Mouse (Mus musculus) limb, embryonic 14.5 days (tissue): ENCODE data around the gene Prrc2c. TPM values are rescaled to one million over a fixed set of nuclear protein-coding genes. Genes with fewer than 3 reads are reported as not detected.

ENCODE experiments used
- ATAC-seq: fragments of 200-750 bp; cut with Nextera tagmentation; 2 replicates; pipeline ENCODE4 v1.8.0; 2017; ENCODE audit warnings: low read depth, moderate number of reproducible peaks, moderate TSS enrichment; ENCODE audit not compliant: low FRiP score
- DNase-seq: peaks from one replicate; pipeline ENCODE4 v3.0.0-alpha.2; 2015; ENCODE audit warnings: low spot score
- H3K27ac ChIP-seq: fragments of 300-500 bp; sonication (generic); replicated peaks from 2 replicates; pipeline ENCODE4 v1.5.1; 2014; ENCODE audit warnings: low read depth, mild to moderate bottlenecking, low read length, moderate library complexity, mixed read lengths
- H3K27me3 ChIP-seq: fragments of 300-500 bp; sonication (generic); 2 replicates; pipeline ENCODE4 v1.6.1; 2014; ENCODE audit warnings: low read length, mixed read lengths; ENCODE audit not compliant: control insufficient read depth, insufficient read depth
- H3K36me3 ChIP-seq: fragments of 300-500 bp; sonication (generic); 2 replicates; pipeline ENCODE4 v1.6.1; 2014; ENCODE audit warnings: mild to moderate bottlenecking, low read length, moderate library complexity, mixed read lengths; ENCODE audit not compliant: control insufficient read depth, insufficient read depth
- H3K4me1 ChIP-seq: fragments of 300-500 bp; sonication (generic); 2 replicates; pipeline ENCODE4 v1.6.1; 2014; ENCODE audit warnings: antibody characterized with exemption, low read length, mixed read lengths; ENCODE audit not compliant: control insufficient read depth, insufficient read depth
- H3K4me2 ChIP-seq: fragments of 300-500 bp; sonication (generic); replicated peaks from 2 replicates; pipeline ENCODE4 v1.6.1; 2014; ENCODE audit warnings: low read depth, mild to moderate bottlenecking, low read length, moderate library complexity; ENCODE audit not compliant: severe bottlenecking
- H3K4me3 ChIP-seq: fragments of 300-500 bp; sonication (generic); replicated peaks from 2 replicates; pipeline ENCODE4 v1.5.1; 2014; ENCODE audit warnings: low read length
- H3K9ac ChIP-seq: fragments of 300-500 bp; sonication (generic); 2 replicates; pipeline ENCODE4 v1.6.1; 2014; ENCODE audit warnings: mild to moderate bottlenecking, low read depth, low read length, moderate library complexity; ENCODE audit not compliant: severe bottlenecking
- H3K9me3 ChIP-seq: fragments of 300-500 bp; sonication (generic); 2 replicates; pipeline ENCODE4 v1.6.1; 2016; ENCODE audit warnings: low read length; ENCODE audit not compliant: control insufficient read depth
- POLR2A ChIP-seq: fragments of 200-500 bp; IDR thresholded peaks from 2 replicates; pipeline ENCODE4 v1.8.0; 2012; ENCODE audit warnings: inconsistent platforms, mild to moderate bottlenecking, moderate library complexity, borderline replicate concordance; ENCODE audit not compliant: insufficient read depth, insufficient read length; ENCODE audit errors: extremely low read depth
- WGBS: fragments of 180-500 bp; shearing (Covaris S2); extraction: QIAGEN DNeasy Blood & Tissue Kit; methylation state at CpG from one replicate; pipeline ENCODE4 v1.1.7; 2014; 5-methylcytosine and 5-hydroxymethylcytosine counted together
- polyA plus RNA-seq, 2 experiments: library from polyadenylated mRNA; depleted of rRNA in 1 of 2; stranded (reverse) in 1 of 2; unstranded in 1 of 2; fragments of >200 nt; fragmentation: Nextera tagmentation in 1 of 2; extraction: Ambion mirVana in 1 of 2; gene quantifications; 2 replicates each; pipeline versions ENCODE4 v1.2.1 to v1.2.3; 2012 to 2014

Gene Prrc2c
- polyA plus RNA-seq, 2 experiments, result 69.1 to 165 TPM

DNA sequence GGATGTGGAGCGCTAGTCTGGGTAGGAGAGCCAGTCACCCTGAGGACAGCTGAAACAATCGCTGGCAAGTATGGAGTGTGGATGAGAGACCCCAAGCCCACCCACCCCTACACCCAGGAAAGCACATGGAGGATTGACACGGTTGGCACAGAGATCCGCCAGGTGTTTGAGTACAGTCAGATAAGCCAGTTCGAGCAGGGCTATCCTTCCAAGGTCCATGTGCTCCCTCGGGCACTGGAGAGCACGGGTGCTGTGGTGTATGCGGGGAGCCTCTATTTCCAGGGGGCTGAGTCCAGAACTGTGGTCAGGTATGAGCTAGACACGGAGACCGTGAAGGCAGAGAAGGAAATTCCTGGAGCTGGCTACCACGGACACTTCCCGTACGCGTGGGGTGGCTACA, 91.9 kb downstream of the Prrc2c start:
- no peak for TF ChIP-seq POLR2A
- Histone ChIP-seq H3K27ac (no peak overlapping the region), H3K4me2 (no peak overlapping the region), H3K36me3 (no peaks in the 10 kb centered on the region), H3K4me1 (no peaks in the 10 kb centered on the region), H3K27me3 (no peaks in the 10 kb centered on the region), H3K9ac (no peak overlapping the region), H3K4me3 (no peak overlapping the region), H3K9me3 (no peaks in the 10 kb centered on the region)
- no peak for DNase-seq
- no peak for ATAC-seq
- 94% methylated on average over 14 of the region's 14 CpGs for WGBS

- no peak for ATAC-seq
- H3K4me1 ChIP-seq, result no peaks in the 10 kb centered on the region
- no peak overlapping the region for H3K4me2 ChIP-seq
- H3K27me3 ChIP-seq, result no peaks in the 10 kb centered on the region
- no peak overlapping the region for H3K4me3 ChIP-seq
- DNase-seq, result no peak
- H3K36me3 ChIP-seq, result no peaks in the 10 kb centered on the region
- no peaks in the 10 kb centered on the region for H3K9me3 ChIP-seq
- WGBS, result 83% methylated on average over 10 of the region's 10 CpGs
- H3K9ac ChIP-seq, result no peak overlapping the region
- no peak overlapping the region for H3K27ac ChIP-seq
- no peak for TF ChIP-seq POLR2A
These were observed 94.2 kb downstream of the Prrc2c start for GRCm38 (mm10) chr1:162646083-162646686.

DNA sequence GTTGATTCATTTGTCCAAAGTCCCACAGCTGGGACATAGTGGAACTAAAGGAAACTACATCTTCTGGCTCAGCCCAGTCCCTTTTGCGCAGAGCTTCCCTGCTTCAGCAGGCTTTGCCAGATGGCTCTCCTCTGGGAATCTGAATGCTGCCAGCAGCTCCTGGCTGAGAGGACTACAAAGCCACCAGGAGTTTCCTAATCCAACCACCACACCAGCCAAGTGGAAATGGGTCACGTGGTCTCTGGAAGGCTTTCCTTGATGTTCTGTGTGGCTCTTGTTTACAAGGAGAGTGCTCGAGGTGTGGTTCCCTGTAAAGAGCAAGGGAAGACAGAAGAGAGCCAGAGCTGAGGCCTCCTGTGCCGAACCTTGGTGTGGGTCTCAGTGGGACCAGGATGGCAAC, 96.6 kb downstream of the Prrc2c start:
- 23% methylated on average over 4 of the region's 4 CpGs for WGBS
- Histone ChIP-seq H3K27ac (no peak overlapping the region), H3K36me3 (no peaks in the 10 kb centered on the region), H3K4me3 (no peak overlapping the region), H3K4me2 (no peak overlapping the region), H3K4me1 (no peaks in the 10 kb centered on the region), H3K9ac (no peak overlapping the region), H3K9me3 (no peaks in the 10 kb centered on the region), H3K27me3 (no peaks in the 10 kb centered on the region)
- TF ChIP-seq POLR2A, result no peak
- ATAC-seq (no peak), DNase-seq (peak; percentile 16)

DNA sequence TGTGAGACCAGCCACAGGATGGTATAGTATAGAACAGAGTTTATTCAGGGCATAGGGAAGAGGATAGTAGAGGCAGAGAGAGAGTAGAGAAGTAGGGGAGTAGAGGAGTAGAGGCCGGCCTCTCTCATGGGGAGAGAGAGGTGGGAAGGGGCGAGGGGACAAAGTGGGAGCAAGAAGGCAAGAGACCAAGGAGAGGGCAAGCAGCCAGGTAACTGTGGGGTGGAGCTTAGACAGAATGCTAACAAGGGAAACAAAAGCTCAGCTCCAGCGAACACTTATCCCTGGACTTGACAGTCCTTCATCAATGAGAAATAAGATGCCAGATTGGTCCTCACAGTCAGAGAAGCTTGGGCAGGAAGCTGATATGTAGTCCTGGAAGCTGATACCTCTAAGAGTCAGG, 97.8 kb downstream of the Prrc2c start:
- Histone ChIP-seq H3K4me1 (no peaks in the 10 kb centered on the region), H3K4me2 (no peak overlapping the region), H3K36me3 (no peaks in the 10 kb centered on the region), H3K27ac (no peak overlapping the region), H3K9ac (no peak overlapping the region), H3K4me3 (no peak overlapping the region), H3K27me3 (no peaks in the 10 kb centered on the region), H3K9me3 (no peaks in the 10 kb centered on the region)
- ATAC-seq (no peak), DNase-seq (no peak)
- no peak for TF ChIP-seq POLR2A
- WGBS, result 75% methylated on average over 3 of the region's 3 CpGs

DNA sequence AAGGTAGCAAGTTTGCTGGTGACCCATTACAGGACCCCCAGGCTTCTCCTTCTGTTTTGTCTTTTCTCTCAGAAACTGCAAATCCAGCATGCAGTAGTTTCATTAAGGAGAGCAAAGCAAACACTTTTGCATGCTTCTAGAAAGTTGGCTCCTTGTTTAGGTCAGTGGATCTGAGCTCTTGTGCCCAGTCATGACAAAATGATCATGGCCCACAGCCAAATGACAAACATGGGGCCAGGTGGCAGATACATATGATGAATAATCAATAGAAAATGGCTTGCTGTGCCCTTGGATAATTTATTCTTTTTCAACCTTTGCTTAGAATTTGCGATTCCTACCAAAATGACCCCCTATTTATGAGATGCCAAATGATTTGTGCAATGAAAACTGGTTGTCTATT, 100.5 kb downstream of the Prrc2c start:
- peaks cover 4% of the 10 kb centered on the region; the same call in 1 of the 2 replicates for H3K4me1 ChIP-seq
- TF ChIP-seq POLR2A, result no peak
- no peaks in the 10 kb centered on the region for H3K9me3 ChIP-seq
- no peaks in the 10 kb centered on the region for H3K36me3 ChIP-seq
- no peak overlapping the region for H3K4me2 ChIP-seq
- no peak overlapping the region for H3K9ac ChIP-seq
- H3K27me3 ChIP-seq, result no peaks in the 10 kb centered on the region
- no peak overlapping the region for H3K27ac ChIP-seq
- WGBS, result 93% methylated on average over 1 of the region's 1 CpGs
- no peak for ATAC-seq
- no peak for DNase-seq
- no peak overlapping the region for H3K4me3 ChIP-seq

DNA sequence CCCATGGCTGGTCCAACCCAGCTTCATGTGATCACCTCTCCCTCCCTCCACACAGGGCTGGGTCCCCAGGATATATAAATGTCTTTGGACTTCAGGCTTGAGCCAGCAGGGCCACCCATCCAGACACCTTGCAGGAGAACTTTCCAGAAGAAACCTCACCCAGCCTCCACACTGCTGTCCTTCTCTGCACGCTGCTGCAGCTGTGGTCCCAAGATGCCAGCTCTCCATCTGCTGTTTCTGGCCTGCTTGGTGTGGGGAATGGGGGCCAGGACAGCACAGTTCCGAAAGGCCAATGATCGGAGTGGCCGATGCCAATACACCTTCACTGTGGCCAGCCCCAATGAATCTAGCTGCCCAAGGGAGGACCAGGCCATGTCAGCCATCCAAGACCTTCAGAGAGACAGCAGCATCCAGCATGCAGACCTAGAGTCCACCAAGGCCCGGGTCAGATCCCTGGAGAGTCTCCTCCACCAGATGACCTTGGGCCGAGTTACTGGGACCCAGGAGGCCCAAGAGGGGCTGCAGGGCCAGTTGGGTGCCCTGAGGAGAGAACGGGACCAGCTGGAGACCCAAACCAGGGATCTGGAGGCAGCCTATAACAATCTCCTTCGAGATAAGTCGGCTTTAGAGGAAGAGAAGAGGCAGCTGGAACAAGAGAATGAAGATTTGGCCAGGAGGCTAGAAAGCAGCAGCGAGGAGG, 101.2 kb downstream of the Prrc2c start, which contains the start of gene Myoc:
Myoc (plus strand) TSS at position 105 of the 700 bp plus-strand sequence.
- no peak for ATAC-seq
- TF ChIP-seq POLR2A, result no peak
- Histone ChIP-seq H3K9me3 (no peaks in the 10 kb centered on the region), H3K4me2 (no peak within 1 kb of the TSS), H3K4me3 (no peak within 1 kb of the TSS), H3K27ac (no peak within 1 kb of the TSS), H3K27me3 (no peaks in the 10 kb centered on the region), H3K4me1 (peaks cover 4% of the 10 kb centered on the region; the same call in 1 of the 2 replicates), H3K9ac (no peak within 1 kb of the TSS), H3K36me3 (no peaks in the 10 kb centered on the region)
- no peak for DNase-seq
- WGBS, result 81% methylated on average over 10 of the region's 10 CpGs
